Mouse (Mus musculus) kidney, postnatal 0 days (tissue): ENCODE results near the gene Gprc5b. TPM values are rescaled to one million over a fixed set of nuclear protein-coding genes. Genes with fewer than 3 reads are reported as not detected.
A peak's percentile ranks its signal among the peaks of the same experiment; 100 is the strongest.

ENCODE experiments used
- ATAC-seq: fragments of 200-750 bp; cut with Nextera tagmentation; replicated peaks from 2 replicates; pipeline ENCODE4 v1.8.0; 2017; ENCODE audit warnings: low read depth, moderate number of reproducible peaks, moderate TSS enrichment, moderate library complexity; ENCODE audit not compliant: low FRiP score
- DNase-seq: peaks from one replicate; pipeline ENCODE4 v3.0.0-alpha.2; 2016; ENCODE audit warnings: low spot score
- H3K27ac ChIP-seq: fragments of 300-500 bp; sonication (generic); 2 replicates; pipeline ENCODE4 v1.5.1; 2014; ENCODE audit warnings: mild to moderate bottlenecking
- H3K27me3 ChIP-seq: fragments of 300-500 bp; sonication (generic); 2 replicates; pipeline ENCODE4 v1.6.1; 2014; ENCODE audit warnings: low read length, mixed read lengths; ENCODE audit not compliant: insufficient read depth
- H3K36me3 ChIP-seq: fragments of 300-500 bp; sonication (generic); 2 replicates; pipeline ENCODE4 v1.6.1; 2014; ENCODE audit warnings: low read length, mixed read lengths; ENCODE audit not compliant: insufficient read depth
- H3K4me1 ChIP-seq: fragments of 300-500 bp; sonication (generic); replicated peaks from 2 replicates; pipeline ENCODE4 v1.6.1; 2014; ENCODE audit warnings: antibody characterized with exemption, low read length, mixed read lengths; ENCODE audit not compliant: insufficient read depth
- H3K4me2 ChIP-seq: fragments of 300-500 bp; sonication (generic); 2 replicates; pipeline ENCODE4 v1.6.1; 2014; ENCODE audit warnings: mild to moderate bottlenecking, low read length, moderate library complexity, mixed read lengths
- H3K4me3 ChIP-seq: fragments of 300-500 bp; sonication (generic); replicated peaks from 2 replicates; pipeline ENCODE4 v1.5.1; 2014; ENCODE audit warnings: low read depth, low read length
- H3K9ac ChIP-seq: fragments of 300-500 bp; sonication (generic); 2 replicates; pipeline ENCODE4 v1.6.1; 2014; ENCODE audit warnings: low read depth, low read length
- H3K9me3 ChIP-seq: fragments of 300-500 bp; sonication (generic); replicated peaks from 2 replicates; pipeline ENCODE4 v1.6.1; 2016; ENCODE audit warnings: low read length, inconsistent platforms, mixed read lengths
- CTCF ChIP-seq: IDR thresholded peaks from 2 replicates; pipeline ENCODE4 v1.5.1; 2016; ENCODE audit warnings: antibody characterized with exemption, low read depth, mild to moderate bottlenecking, moderate library complexity
- WGBS: fragments of 180-500 bp; shearing (Covaris S2); extraction: QIAGEN DNeasy Blood & Tissue Kit; methylation state at CpG from one replicate; pipeline ENCODE4 v1.1.7; 2014; 5-methylcytosine and 5-hydroxymethylcytosine counted together
- polyA plus RNA-seq: library from polyadenylated mRNA; unstranded; fragments of >200 nt; fragmentation: Nextera tagmentation; extraction: Ambion mirVana; gene quantifications from 2 replicates; pipeline ENCODE4 v1.2.1, GENCODE M21; 2015

Gprc5b gene
- polyA plus RNA-seq, 1 experiment from 2014 or later = 4.5 TPM

DNA sequence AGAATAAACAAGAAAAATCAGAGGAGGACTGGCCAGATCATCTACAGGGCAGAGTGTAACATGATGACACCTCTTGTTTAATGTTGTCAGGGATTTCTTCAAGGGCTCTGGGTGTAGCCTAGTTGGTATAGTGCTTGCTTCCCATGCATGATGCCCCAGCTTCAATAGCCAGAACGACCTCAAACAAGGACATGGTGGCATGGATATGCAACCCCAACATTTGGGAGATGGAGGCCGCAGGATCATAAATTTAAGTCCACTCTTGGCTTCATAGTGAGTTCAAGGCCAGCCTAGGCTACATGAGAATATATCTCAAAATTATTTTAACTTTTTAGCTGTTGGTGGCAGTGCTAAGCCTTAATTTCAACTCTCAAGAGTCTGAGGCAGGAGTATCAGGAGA, 67.7 kb downstream of the Gprc5b start:
- no peaks in the 10 kb centered on the region for H3K36me3 ChIP-seq
- no peaks in the 10 kb centered on the region for H3K9me3 ChIP-seq
- H3K27ac ChIP-seq = no peak overlapping the region
- H3K4me1 ChIP-seq = no peaks in the 10 kb centered on the region
- H3K4me3 ChIP-seq = no peak overlapping the region
- H3K4me2 ChIP-seq = no peak overlapping the region
- ATAC-seq (no peak), DNase-seq (no peak)
- H3K27me3 ChIP-seq = no peaks in the 10 kb centered on the region
- WGBS = 89% methylated on average over 2 of the region's 2 CpGs
- TF ChIP-seq CTCF = no peak
- no peak overlapping the region for H3K9ac ChIP-seq

DNA sequence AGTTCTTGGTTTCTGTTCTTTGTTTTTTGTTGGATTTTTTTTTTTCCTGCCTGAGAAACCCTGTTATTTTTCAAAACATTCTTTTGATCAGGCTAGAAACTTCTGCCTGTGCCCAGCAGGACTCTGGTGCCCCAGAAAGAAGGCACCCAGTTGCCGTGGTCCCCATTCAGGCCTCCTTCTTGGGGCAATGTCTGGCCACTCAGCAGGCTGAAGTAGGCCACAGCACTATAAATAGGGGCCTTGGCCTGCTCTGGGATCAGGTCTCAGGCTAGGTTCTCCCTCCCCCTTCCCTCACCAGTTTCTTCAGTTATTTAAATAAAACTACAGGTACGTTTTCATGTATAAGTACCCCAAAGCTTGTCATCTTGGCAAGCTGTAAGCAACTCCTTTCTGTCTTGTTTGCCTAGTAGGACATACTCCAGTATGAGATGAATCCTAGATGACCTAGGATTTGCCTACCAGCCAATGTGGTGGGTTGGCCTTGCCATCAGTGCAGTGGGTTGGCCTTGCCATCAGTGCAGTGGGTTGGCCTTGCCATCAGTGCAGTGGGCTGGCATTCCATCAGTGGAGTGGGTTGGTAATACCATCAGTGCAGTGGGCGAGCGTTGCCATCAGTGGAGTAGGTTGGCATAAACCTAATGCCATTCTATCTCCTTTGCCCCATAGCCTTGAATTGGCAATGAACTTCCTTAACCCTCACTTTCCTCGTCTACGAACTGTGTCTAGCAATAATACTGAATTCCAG, 68.3 kb downstream of the Gprc5b start:
- no peak overlapping the region for H3K9ac ChIP-seq
- ATAC-seq (no peak), DNase-seq (no peak)
- H3K4me1 ChIP-seq = no peaks in the 10 kb centered on the region
- no peaks in the 10 kb centered on the region for H3K36me3 ChIP-seq
- H3K27ac ChIP-seq = no peak overlapping the region
- no peak overlapping the region for H3K4me2 ChIP-seq
- H3K9me3 ChIP-seq = no peaks in the 10 kb centered on the region
- no peak for TF ChIP-seq CTCF
- no peaks in the 10 kb centered on the region for H3K27me3 ChIP-seq
- 91% methylated on average over 6 of the region's 6 CpGs for whole genome bisulfite sequencing
- no peak overlapping the region for H3K4me3 ChIP-seq

DNA sequence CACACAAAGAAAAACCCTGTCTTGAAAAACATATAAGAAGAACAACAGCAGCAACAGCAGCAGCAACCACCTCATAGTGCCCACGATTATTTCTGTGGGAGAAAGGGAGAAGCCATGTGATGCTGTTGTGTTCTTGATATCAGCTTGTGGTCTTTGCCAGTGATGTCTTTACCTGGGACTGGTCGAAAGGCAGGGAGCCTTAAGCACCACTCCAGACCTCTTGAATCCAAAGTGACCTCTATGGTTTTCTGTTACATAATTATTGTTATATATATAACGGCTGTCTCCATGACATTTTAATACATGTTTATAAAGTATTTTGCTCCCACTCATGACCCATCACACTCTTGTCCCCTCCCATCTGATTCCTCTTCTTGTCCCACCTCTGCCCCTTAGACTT, 69.5 kb downstream of the Gprc5b start:
- Histone ChIP-seq H3K27ac (no peak overlapping the region), H3K4me3 (no peak overlapping the region), H3K9me3 (no peaks in the 10 kb centered on the region), H3K36me3 (no peaks in the 10 kb centered on the region), H3K9ac (no peak overlapping the region), H3K27me3 (no peaks in the 10 kb centered on the region), H3K4me1 (no peaks in the 10 kb centered on the region), H3K4me2 (no peak overlapping the region)
- ATAC-seq = no peak
- 86% methylated on average over 3 of the region's 3 CpGs for WGBS
- no peak for DNase-seq
- TF ChIP-seq CTCF = no peak

DNA sequence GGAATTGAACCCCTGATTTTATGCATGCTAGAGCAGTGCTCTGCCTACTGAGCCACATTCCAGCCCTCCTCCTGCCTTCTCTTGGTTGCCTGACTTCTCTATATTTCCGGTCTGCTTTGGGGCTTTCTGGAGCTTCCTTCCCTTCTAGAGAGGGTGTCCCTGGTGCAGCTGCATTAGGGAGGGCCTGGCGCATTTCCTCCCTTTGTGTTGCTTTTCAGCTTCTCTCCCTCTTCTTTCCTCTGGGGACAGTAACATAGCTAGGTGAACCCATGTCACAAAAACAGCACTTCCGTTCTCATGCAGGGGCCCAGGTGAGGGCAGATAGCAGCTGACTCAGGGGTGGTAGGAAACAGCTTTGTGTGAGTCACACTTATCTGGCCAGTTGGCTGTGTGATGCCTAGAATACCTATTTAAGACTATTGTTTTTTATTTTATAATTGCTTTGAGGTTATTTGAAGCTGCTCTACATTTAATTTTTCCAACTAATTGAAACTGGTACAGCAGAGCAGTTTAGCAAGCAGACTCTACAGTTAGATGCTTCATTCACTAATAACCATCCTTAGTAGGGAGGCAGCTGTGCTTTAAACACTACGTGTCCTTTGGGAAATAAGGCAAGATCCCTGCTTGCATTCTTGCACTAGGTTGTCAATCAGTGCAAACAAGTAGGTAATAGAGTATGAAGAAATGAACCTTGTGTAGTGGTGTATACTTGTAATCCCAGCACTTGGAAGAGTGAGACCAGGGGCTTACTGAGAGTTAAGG, 72.4 kb downstream of the Gprc5b start:
- Histone ChIP-seq H3K36me3 (no peaks in the 10 kb centered on the region), H3K4me3 (no peak overlapping the region), H3K4me1 (0 out of 2 replicates have a peak, but pooled peaks cover 5% of the 10 kb centered on the region), H3K27ac (no peak overlapping the region), H3K4me2 (no peak overlapping the region), H3K27me3 (no peaks in the 10 kb centered on the region), H3K9ac (no peak overlapping the region), H3K9me3 (no peaks in the 10 kb centered on the region)
- WGBS = 59% methylated on average over 4 of the region's 4 CpGs
- no peak for ATAC-seq
- peak; percentile 35 for DNase-seq
- TF ChIP-seq CTCF = no peak

Other genes starting within 250 kb of the Gprc5b start
- 2.5 and 2.9 TPM in 2 replicates for gene Iqck, start 139.5 kb downstream of the Gprc5b start, polyA plus RNA-seq
- gene Knop1, start 139.0 kb downstream of the Gprc5b start, polyA plus RNA-seq = 101 TPM in 2 replicates
- gene Gpr139, start 189.4 kb upstream of the Gprc5b start, polyA plus RNA-seq = 0.03 TPM in 1 of 2 replicates, not detected in the other